Mouse (Mus musculus) CD4-positive naive resting alpha-beta T cell, adult 57 days (primary cell): ENCODE measurements around the gene Gm11099. TPM values are rescaled to one million over a fixed set of nuclear protein-coding genes. Genes with fewer than 3 reads are reported as not detected.

ENCODE experiments used
- total RNA-seq: library from RNA; stranded (reverse); gene quantifications from one replicate; pipeline ENCODE4 v1.2.4, GENCODE M21; 2023

The Gm11099 gene
- not detected for total RNA-seq

DNA sequence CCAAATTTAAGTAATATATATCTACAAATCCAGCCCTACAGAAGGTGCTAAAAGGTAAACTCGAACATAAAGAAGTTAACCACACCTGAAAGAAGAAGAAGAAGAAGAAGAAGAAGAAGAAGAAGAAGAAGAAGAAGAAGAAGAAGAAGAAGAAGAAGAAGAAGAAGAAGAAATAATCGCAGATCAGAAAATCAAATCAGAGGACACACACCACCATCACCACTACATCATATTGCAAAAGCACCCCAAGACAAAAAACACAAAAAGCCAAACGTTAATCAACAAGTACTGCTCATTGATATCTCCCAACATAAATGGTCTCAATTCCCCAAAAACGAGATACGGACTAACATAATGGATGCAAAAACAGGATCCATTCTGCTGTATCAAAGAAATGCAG lies at the start of gene Gm11099:
TSS of gene Gm11099 (plus strand) at position 301 of the 400 bp plus-strand sequence.

